Mouse (Mus musculus): Measurements from ENCODE around the gene Tmem186. TPM values are rescaled to one million over a fixed set of nuclear protein-coding genes. Genes with fewer than 3 reads are reported as not detected.

Tmem186 gene
- polyA plus RNA-seq, 1 experiment from 2014 or later = 20.9 TPM

GRCm38 (mm10) chr16:8674165-8674564, 36.7 kb upstream of the Tmem186 start:
- Histone ChIP-seq H3K9ac (peak overlapping the region; percentile 17; the same call in 1 of the 2 replicates), H3K4me3 (replicated peaks) (no peak overlapping the region), H3K4me2 (0 out of 2 replicates have a peak overlapping the region, but pooled peaks have one; percentile 27), H3K27ac (no peak overlapping the region), H3K9me3 (replicated peaks) (no peaks in the 10 kb centered on the region), H3K36me3 (no peaks in the 10 kb centered on the region), H3K4me1 (peaks cover 36% of the 10 kb centered on the region), H3K27me3 (peaks cover 10% of the 10 kb centered on the region)
- WGBS = 2% methylated on average over 8 of the region's 8 CpGs
- no peak for ATAC-seq (replicated peaks; ENCODE audit: low FRiP score)

GRCm38 (mm10) chr16:8673343-8673742, 35.8 kb upstream of the Tmem186 start:
- WGBS = 69% methylated on average over 6 of the region's 6 CpGs
- H3K36me3 ChIP-seq = no peaks in the 10 kb centered on the region
- no peak overlapping the region for H3K4me3 ChIP-seq (replicated peaks)
- peaks cover 44% of the 10 kb centered on the region for H3K4me1 ChIP-seq
- H3K27ac ChIP-seq = no peak overlapping the region
- peaks cover 10% of the 10 kb centered on the region for H3K27me3 ChIP-seq
- no peak overlapping the region for H3K9ac ChIP-seq
- no peaks in the 10 kb centered on the region for H3K9me3 ChIP-seq (replicated peaks)
- no peak overlapping the region for H3K4me2 ChIP-seq
- no peak for ATAC-seq (replicated peaks; ENCODE audit: low FRiP score)

- ATAC-seq (replicated peaks; ENCODE audit: low FRiP score) = no peak
- H3K4me1 ChIP-seq = peaks cover 49% of the 10 kb centered on the region
- H3K4me3 ChIP-seq (replicated peaks) = peak overlapping the region; percentile 75; the same call in 1 of the 2 replicates
- no peak overlapping the region for H3K27ac ChIP-seq
- H3K4me2 ChIP-seq = peak overlapping the region; percentile 93
- H3K9ac ChIP-seq = no peak overlapping the region
- no peaks in the 10 kb centered on the region for H3K36me3 ChIP-seq
- H3K9me3 ChIP-seq (replicated peaks) = no peaks in the 10 kb centered on the region
- H3K27me3 ChIP-seq = peaks cover 10% of the 10 kb centered on the region
These were observed 35.3 kb upstream of the Tmem186 start for GRCm38 (mm10) chr16:8672811-8673210.

- Histone ChIP-seq H3K27me3 (peaks cover 10% of the 10 kb centered on the region), H3K4me1 (peaks cover 54% of the 10 kb centered on the region), H3K27ac (no peak overlapping the region), H3K4me2 (peak overlapping the region; percentile 93), H3K9me3 (replicated peaks) (no peaks in the 10 kb centered on the region), H3K36me3 (no peaks in the 10 kb centered on the region), H3K4me3 (replicated peaks) (peak overlapping the region; percentile 75), H3K9ac (peak overlapping the region; percentile 33; the same call in 1 of the 2 replicates)
- no peak for ATAC-seq (replicated peaks; ENCODE audit: low FRiP score)
- WGBS = under 1% methylated on average over 18 of the region's 18 CpGs
These were observed 34.8 kb upstream of the Tmem186 start for GRCm38 (mm10) chr16:8672350-8672687.

- under 1% methylated on average over 67 of the region's 67 CpGs for WGBS
- Histone ChIP-seq H3K27ac (peak within 1 kb of the TSS; percentile 86), H3K9me3 (replicated peaks) (no peaks in the 10 kb centered on the region), H3K9ac (peak within 1 kb of the TSS; percentile 62), H3K4me3 (replicated peaks) (peak within 1 kb of the TSS; percentile 75), H3K4me2 (peak within 1 kb of the TSS; percentile 93), H3K4me1 (peaks cover 59% of the 10 kb centered on the region), H3K27me3 (peaks cover 10% of the 10 kb centered on the region), H3K36me3 (no peaks in the 10 kb centered on the region)
- peak; percentile 93 for ATAC-seq (replicated peaks; ENCODE audit: low FRiP score)
These were observed 34.2 kb upstream of the Tmem186 start, which contains the start of gene Carhsp1 for GRCm38 (mm10) chr16:8671551-8672349. TSS of gene Carhsp1 (minus strand) at chr16:8672155.

GRCm38 (mm10) chr16:8670041-8671035, 32.8 kb upstream of the Tmem186 start:
- H3K9me3 ChIP-seq (replicated peaks) = no peaks in the 10 kb centered on the region
- H3K4me2 ChIP-seq = peak overlapping the region; percentile 93
- H3K27ac ChIP-seq = no peak overlapping the region; the same call in 1 of the 2 replicates
- ATAC-seq (replicated peaks; ENCODE audit: low FRiP score) = no peak
- H3K9ac ChIP-seq = peak overlapping the region; percentile 62
- H3K4me3 ChIP-seq (replicated peaks) = peak overlapping the region; percentile 75
- H3K4me1 ChIP-seq = peaks cover 71% of the 10 kb centered on the region
- peaks cover 10% of the 10 kb centered on the region for H3K27me3 ChIP-seq
- 12% methylated on average over 14 of the region's 15 CpGs for WGBS
- H3K36me3 ChIP-seq = no peaks in the 10 kb centered on the region

GRCm38 (mm10) chr16:8669432-8669831, 31.9 kb upstream of the Tmem186 start:
- Histone ChIP-seq H3K36me3 (no peaks in the 10 kb centered on the region), H3K27ac (no peak overlapping the region), H3K27me3 (peaks cover 10% of the 10 kb centered on the region), H3K9ac (0 out of 2 replicates have a peak overlapping the region, but pooled peaks have one; percentile 31), H3K4me1 (peaks cover 73% of the 10 kb centered on the region), H3K9me3 (replicated peaks) (no peaks in the 10 kb centered on the region), H3K4me2 (peak overlapping the region; percentile 93), H3K4me3 (replicated peaks) (0 out of 2 replicates have a peak overlapping the region, but pooled peaks have one; percentile 75)
- no peak for ATAC-seq (replicated peaks; ENCODE audit: low FRiP score)
- 69% methylated on average over 5 of the region's 5 CpGs for WGBS

- Histone ChIP-seq H3K27ac (no peak overlapping the region), H3K4me1 (peaks cover 80% of the 10 kb centered on the region), H3K27me3 (peaks cover 8% of the 10 kb centered on the region), H3K4me2 (no peak overlapping the region), H3K9ac (no peak overlapping the region), H3K36me3 (peaks cover 3% of the 10 kb centered on the region; the same call in 1 of the 2 replicates), H3K4me3 (replicated peaks) (no peak overlapping the region), H3K9me3 (replicated peaks) (no peaks in the 10 kb centered on the region)
- no peak for ATAC-seq (replicated peaks; ENCODE audit: low FRiP score)
- WGBS = 87% methylated on average over 2 of the region's 2 CpGs
These were observed 30.9 kb upstream of the Tmem186 start for GRCm38 (mm10) chr16:8668386-8668785.

- H3K4me3 ChIP-seq (replicated peaks) = no peak overlapping the region
- WGBS = 68% methylated on average over 4 of the region's 4 CpGs
- no peak overlapping the region for H3K27ac ChIP-seq
- peaks cover 3% of the 10 kb centered on the region; the same call in 1 of the 2 replicates for H3K27me3 ChIP-seq
- H3K4me1 ChIP-seq = peaks cover 79% of the 10 kb centered on the region
- ATAC-seq (replicated peaks; ENCODE audit: low FRiP score) = no peak
- no peak overlapping the region for H3K4me2 ChIP-seq
- H3K36me3 ChIP-seq = peaks cover 8% of the 10 kb centered on the region
- no peak overlapping the region for H3K9ac ChIP-seq
- H3K9me3 ChIP-seq (replicated peaks) = no peaks in the 10 kb centered on the region
These were observed 30.3 kb upstream of the Tmem186 start for GRCm38 (mm10) chr16:8667814-8668213.

GRCm38 (mm10) chr16:8667261-8667660, 29.7 kb upstream of the Tmem186 start:
- 62% methylated on average over 7 of the region's 7 CpGs for WGBS
- Histone ChIP-seq H3K9ac (no peak overlapping the region), H3K27me3 (no peaks in the 10 kb centered on the region), H3K9me3 (replicated peaks) (no peaks in the 10 kb centered on the region), H3K36me3 (peaks cover 13% of the 10 kb centered on the region), H3K4me3 (replicated peaks) (no peak overlapping the region), H3K4me2 (peak overlapping the region; percentile 19), H3K4me1 (peaks cover 74% of the 10 kb centered on the region), H3K27ac (no peak overlapping the region)
- no peak for ATAC-seq (replicated peaks; ENCODE audit: low FRiP score)

- 46% methylated on average over 2 of the region's 2 CpGs for WGBS
- Histone ChIP-seq H3K36me3 (peaks cover 21% of the 10 kb centered on the region), H3K4me3 (replicated peaks) (no peak overlapping the region), H3K27ac (peak overlapping the region; percentile 22; the same call in 1 of the 2 replicates), H3K4me2 (no peak overlapping the region), H3K27me3 (no peaks in the 10 kb centered on the region), H3K9me3 (replicated peaks) (no peaks in the 10 kb centered on the region), H3K9ac (0 out of 2 replicates have a peak overlapping the region, but pooled peaks have one; percentile 23), H3K4me1 (peaks cover 69% of the 10 kb centered on the region)
- ATAC-seq (replicated peaks; ENCODE audit: low FRiP score) = no peak
These were observed 28.9 kb upstream of the Tmem186 start for GRCm38 (mm10) chr16:8666452-8666851.

Measured in kidney, embryonic 15.5 days (tissue).